Mouse (Mus musculus) layer of hippocampus, adult 9-11 months (tissue): ENCODE measurements around the gene Rmnd5b.

Source experiments
- DNase-seq: peaks from one replicate; pipeline ENCODE4 v3.0.0; 2022

Rmnd5b gene

DNA sequence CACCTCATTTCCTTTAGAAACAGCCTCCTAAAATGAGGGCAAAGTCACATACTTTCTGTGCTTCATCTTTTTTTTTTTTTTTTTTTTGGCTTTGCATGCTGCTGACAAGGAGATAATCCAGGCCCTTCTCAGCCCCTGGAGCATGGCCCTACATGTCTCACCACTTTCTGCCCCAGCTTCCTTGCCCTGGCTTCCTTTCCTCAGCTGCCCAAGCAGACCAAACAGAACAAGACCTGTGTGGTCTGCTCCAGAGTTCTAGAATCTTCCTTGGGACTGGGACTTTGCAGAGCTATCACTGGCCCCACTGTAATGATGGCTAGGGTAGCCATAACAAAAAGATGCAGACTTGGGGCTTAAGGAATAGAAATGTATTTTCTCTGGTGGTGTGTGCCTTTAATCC is 45.7 kb downstream of the Rmnd5b start:
- DNase-seq = no peak

DNA sequence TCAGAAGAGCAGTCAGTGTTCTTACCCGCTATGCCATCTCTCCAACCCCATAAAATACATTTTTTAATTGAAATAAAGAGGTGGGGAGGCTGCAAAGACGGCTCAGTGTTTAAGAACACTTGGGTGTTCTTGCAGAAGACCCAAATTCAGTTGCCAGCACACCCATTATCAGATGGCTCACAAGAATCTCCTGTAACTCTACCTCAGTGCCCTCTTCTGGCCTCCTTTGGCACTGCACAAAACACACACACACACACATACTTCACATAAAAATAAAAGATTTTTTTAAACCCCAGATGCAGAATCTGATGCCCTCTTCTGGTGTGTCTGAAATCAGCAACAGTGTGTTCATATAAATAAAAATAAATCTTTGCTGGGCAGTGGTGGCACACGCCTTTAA is 46.9 kb downstream of the Rmnd5b start:
- no peak for DNase-seq

DNA sequence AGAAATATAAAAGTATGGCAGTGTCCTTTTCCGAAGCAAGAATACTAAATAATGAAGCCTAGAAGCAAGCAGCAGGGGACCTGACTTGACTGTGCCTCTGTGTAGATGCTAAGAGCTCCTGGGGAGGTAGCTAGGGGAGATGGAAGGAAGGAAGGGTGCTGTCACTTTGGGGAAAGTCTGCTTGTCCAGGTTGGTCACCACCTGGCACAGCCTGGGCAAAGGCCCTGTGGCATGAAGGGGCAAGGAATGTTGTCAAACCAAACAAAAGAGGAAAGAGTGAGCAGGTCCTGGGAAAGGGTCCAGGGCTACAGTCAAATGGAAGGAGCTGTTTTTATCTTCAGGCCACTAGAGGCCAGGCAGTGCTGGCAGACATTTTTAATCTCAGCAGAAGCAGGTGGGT is 48.6 kb downstream of the Rmnd5b start:
- DNase-seq = no peak

DNA sequence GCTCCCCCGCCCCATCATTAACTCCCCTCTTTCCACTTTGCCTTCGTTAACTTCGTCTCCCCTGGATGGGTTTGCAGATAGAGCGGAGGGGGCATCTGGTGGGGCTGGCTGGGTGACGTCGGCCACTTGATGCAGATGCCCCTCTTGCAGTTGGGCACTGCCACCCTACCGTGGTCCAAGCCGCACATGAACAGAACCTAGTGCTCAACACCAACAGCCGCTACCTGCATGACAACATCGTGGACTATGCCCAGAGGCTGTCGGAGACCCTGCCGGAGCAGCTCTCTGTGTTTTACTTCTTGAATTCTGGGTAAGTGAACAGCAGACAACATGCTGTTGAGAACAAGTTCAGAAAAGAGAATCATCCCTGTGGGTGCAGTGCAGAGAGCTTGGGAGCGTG is 49.3 kb downstream of the Rmnd5b start:
- DNase-seq = no peak

DNA sequence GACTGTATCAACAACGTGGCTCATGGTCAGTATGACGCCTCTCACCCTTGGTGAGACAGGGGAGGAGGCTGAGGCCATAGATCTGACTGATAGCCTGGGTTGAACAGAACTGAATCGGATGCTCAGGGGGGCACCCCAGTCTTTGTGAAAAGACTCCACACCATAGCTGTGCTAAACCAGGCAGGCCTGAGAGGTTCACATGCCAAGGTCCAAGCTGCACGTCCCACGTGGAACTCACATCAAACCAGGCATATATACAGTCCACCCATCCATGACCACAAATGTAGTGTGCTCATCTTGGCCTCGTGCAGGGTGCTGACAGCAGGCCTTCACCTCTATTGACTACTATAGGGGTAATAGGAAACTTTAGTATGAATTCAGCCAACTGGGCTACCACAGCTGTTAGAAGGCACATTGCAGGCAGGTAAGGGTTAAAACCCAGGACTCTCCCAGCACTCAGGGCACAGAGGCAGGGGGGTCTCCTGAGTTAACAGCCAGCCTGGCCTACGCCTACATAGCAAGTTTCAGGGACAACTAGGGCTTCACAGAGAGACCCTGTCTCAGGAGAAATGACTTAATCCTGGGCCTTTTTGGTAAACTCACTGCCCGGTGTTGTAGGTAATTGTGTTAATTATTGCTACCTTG is 50.0 kb downstream of the Rmnd5b start:
- no peak for DNase-seq

DNA sequence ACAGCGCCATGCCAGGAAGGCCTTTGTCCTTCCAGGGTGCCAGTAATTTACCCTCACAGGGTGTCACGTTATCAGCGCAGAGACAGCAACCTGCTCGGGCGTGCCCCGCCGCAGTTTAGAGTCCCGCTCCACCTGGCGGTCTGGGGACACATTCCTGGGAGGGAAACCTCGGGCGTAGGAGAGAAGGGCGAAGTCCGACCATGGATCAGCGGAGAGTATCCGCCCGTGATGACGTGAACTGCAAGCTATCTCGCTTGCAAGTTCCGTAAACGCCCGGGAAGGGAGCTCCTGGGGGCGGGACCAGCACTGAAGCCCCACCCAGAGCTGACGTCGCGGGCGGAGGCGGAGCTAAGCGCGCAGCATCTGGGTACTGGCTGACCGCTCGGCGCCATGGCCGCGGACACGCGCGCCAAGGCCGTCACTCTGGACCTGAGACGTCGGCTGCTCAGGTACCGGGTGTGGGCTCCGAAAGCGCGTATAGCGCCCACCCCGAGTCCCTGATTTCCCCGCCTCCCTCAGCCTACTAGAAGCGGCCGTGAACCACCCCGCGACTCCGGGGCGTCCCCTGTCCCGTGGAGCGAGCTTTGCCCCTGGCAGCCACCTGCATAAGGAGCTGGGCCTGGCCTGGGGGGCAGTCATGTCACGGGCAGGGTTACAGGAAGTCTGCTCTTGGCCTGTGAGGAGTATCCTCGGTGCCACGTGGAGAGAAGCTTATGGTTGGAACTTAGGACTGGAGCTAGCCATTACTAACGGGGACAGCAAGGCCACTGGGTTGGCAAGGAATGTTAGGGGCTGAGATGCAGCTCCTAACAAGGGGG is 51.1 kb downstream of the Rmnd5b start, which contains the start of gene Phykpl:
TSS of gene Phykpl (plus strand) at position 327 of the 818 bp plus-strand sequence.
- peak; percentile 95 for DNase-seq

DNA sequence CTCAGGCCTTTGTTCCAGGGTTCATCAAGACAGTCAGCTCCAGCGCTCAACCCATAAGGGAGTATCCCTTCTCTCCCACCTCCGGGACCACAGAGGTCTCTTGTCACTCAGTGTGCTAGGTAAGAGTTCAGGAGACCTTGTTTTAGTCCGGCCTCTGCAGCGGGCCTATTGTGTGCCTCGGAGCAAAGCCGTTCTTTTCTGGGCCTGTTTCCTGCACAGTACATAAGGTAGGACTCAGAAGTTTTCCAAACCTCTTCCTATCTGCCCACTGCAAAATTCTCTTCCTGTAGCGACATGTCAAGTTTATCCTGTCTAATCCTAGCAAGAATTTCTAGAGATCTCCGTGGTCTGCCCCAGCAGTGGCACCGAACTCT is 51.7 kb downstream of the Rmnd5b start:
- no peak for DNase-seq

DNA sequence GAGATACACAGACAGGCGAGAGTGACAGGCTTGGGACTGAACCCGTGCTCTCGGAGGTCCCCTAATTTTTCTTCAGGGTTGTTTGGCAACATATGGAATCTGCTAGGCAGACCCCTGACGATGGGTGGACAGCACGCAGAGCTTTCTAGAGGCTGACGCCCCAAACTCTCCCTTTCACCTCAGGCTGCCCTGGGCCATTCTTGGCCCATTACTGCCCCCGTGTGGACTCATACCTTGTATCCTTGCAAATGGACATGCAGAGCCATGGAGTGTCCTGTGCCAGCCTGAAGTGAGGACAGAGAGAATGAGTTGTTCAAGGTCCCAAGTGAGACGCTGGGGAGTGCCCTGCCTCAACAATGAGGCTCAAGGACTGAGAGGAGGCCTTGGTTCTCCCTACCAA is 53.0 kb downstream of the Rmnd5b start:
- DNase-seq = peak; percentile 60

DNA sequence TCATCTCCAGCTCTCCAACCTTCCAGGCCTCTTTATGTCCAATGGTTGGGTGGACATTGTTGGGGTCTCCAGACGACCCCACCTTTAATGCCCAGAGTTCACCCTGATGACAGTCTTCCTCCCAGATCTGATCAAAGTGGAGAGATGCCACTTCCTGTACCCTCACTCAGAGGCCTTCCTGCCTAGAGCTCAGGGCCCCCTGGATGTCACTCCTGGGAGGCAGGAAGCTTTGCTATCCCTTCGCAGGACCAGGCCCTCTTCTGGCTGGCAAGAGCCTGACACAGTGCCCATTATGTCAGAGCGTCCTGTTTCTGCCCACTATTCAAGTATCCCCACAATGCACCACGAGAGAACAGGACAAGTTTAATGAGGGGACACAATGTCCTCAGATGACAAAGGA is 56.7 kb downstream of the Rmnd5b start:
- DNase-seq = no peak

DNA sequence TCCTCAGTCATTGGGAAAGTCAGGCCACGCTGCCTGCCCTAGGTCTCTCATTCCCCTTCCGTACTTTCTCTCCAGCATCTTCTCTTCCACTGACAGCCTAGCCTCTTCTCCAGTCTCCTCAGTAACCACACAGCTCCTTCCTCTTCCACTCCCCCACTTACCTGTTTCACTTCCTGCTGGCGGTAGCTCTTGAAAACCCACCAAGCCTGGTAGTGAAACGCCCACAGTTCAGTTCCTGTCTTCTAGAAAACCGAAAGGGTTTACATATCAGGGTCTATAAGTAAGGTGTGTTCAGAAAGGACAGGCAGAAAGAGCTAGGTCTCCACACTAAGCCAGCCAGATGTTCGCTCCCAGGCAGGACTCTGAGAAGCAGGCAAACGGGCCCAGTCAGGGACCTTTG is 58.1 kb downstream of the Rmnd5b start:
- DNase-seq = no peak

DNA sequence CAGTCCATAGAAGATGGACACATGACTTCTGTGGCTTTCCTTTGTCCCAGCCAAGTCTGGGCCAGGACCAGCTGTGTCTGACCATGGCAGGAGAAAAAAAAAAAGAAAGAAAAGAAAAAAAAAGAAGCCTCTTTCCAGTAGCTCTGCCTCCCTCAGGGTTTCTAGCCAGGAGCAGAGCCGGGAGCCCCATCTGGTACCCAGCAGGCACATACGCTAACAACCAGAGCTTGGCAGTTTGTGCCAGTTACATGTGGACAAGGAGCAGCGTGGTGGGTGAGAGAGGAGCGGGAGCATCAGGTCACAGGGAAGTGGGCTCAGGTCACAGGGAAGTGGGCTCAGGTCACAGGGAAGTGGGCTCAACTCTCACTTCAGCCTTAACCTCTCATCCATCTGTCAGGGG is 59.2 kb downstream of the Rmnd5b start:
- DNase-seq = peak; percentile 56
